Mouse (Mus musculus): ENCODE results near the gene Fam151a.
"Not testable (repeated sequence)": the region's sequence is repeated elsewhere in the genome, so short reads cannot be mapped to it uniquely, and the experiment has no call there.

Fam151a gene

GRCm38 (mm10) chr4:106776998-106777397 is 43.3 kb downstream of the Fam151a start:
- no peak for DNase-seq (ENCODE audit: low read depth)

DNA sequence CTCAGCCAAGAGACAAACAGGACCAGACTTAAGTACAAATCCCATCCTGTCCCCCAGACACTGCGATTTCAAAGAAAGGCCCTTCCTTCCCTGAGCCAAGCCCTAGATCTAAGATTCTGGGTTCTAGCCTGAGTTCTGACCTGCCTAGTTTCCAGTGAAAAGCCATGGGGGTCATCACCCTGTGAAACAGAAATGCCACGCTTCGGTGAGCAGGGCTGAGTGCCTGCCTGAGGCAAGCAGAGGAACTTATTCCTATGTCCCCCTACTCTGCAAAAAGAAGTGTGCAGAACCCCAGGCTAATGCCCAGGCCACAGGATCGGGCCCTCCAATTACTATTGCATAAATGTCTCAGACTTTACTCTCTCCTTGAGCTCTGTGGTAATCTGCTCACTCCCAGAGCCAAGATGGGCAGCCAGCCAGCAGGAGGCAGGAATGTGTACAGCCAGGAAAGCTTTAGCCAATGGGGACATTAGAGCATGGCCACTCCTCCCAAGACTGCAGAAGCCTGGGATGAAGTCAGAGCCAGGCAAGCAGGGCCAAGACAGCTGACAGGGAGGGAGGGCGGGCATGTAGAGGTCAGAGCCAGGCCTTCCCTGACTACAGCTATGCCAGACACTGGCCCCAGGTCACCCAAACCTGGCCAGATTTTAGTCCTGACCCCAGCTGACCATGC is 44.6 kb downstream of the Fam151a start:
- DNase-seq (ENCODE audit: low read depth): no peak

- DNase-seq (ENCODE audit: low read depth): no peak
Observed at GRCm38 (mm10) chr4:106780045-106780444, 46.4 kb downstream of the Fam151a start.

GRCm38 (mm10) chr4:106783137-106783536 is 49.4 kb downstream of the Fam151a start:
- no peak for DNase-seq (ENCODE audit: low read depth)

DNA sequence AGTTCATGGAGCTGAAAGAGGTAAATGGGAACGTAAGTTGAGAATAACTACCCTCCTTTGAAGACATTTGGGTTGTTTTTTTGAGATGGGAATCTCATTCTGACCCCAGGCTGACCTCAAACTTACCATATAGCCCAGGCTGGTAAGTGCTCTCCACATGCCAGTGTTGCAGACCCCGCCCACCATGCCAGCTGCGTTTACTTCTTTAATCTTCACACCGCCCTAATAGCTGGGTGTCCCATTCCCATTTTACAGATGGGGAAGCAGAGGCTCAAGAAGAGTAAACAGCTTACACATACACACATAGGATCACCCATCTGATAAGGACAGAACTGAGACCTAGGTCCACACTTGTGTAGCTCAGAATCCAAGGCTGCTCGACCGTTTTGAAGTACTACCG is 51.1 kb downstream of the Fam151a start:
- DNase-seq (ENCODE audit: low read depth): no peak

DNA sequence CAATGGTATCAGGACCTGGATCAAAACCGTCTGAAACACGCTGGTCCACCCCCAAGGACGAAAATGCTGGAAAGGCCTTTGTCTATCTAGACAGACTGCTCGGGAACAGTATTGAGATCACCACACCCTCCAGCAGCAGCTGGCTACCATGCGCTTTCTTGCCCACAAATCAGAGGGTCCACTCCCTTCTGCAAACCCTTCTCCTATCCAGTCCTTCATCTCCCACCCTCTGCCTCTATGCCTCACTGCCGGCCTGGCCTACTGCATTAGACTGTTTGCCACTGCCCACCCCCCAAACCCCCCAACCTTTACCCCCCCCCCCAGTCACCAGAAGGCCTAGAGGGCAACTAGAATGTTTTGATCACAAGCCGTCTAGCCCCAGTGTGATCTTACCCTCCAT is 51.7 kb downstream of the Fam151a start:
- DNase-seq (ENCODE audit: low read depth): no peak

- DNase-seq (ENCODE audit: low read depth): no peak
Observed at GRCm38 (mm10) chr4:106785753-106786540, 52.3 kb downstream of the Fam151a start.

GRCm38 (mm10) chr4:106787830-106788229 is 54.1 kb downstream of the Fam151a start:
- DNase-seq (ENCODE audit: low read depth): peak; percentile 90

GRCm38 (mm10) chr4:106788627-106789026 is 54.9 kb downstream of the Fam151a start:
- no peak for DNase-seq (ENCODE audit: low read depth)

DNA sequence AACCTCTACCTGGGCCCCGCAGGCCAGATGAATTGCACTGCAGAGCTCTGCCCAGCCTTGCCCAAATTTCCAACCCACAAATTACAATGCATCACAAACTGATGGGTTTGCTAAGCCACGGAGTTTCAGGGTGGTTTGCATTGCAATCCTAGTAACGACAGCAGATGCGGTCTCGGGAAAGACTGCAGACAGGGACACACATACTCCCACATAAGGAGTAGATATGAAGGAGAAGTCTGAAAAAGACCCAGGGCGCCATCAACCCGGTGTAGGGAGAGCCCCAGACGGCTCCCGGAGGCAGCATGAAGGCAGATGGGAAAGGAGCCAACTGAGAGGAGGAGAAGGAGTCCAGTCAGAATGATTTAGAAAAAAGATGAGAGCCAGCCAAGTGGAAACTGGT is 56.0 kb downstream of the Fam151a start:
- no peak for DNase-seq (ENCODE audit: low read depth)

DNA sequence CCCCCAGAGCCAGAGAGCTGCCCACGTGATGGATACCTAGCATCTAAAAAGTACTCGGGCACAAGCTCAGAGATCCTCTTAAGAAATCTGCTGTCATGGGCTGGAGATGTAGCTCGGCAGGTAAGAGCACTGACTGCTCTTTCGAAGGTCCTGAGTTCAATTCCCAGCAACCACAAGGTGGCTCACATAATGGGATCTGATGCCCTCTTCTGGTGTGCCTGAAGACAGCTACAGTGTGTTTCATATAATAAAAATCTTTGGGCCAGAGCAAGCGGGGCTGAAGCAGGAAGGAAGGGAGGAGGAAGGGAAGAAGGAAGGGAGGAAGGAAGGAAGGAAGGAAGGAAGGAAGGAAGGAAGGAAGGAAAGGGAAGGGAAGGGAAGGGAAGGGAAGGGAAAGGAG is 56.5 kb downstream of the Fam151a start:
- not testable (repeated sequence) for DNase-seq (ENCODE audit: low read depth)

DNA sequence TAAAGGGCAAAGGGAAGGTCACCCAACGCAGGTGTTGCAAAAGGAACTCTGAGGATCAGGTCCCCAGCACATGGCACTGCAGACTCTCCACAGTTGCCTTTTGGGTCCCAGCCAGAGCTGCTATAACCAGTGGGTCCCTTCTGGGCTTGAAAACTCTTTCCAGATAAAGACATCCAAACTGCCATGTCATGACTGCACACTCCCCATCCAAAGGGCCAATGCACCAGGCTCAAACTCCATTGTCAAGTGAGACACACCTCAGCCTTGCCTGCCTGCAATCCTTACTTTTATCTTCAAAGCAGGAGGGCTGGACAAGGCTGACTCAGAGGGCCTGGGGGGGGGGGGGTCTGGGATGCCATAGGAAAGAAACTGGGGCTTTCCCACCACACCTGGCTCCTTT is 57.2 kb downstream of the Fam151a start:
- no peak for DNase-seq (ENCODE audit: low read depth)

GRCm38 (mm10) chr4:106792276-106792675 is 58.6 kb downstream of the Fam151a start:
- DNase-seq (ENCODE audit: low read depth): no peak

DNA sequence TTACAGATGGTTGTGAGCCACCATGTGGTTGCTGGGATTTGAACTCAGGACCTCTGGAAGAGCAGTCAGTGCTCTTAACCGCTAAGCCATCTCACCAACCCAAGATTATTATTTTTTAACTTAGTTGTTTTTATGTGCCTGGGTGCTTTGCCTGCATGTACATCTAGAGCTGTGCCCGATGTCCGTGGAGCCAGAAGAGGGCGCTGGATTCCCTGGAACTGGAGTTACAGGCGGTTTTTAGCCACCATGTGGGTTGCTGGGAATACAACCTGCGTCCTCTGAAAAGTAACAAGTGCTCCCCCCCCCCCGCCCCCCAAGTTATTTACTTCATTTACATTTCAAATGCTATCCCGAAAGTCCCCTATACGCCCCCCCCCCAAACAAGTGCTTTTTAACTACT is 60.1 kb downstream of the Fam151a start:
- not testable (repeated sequence) for DNase-seq (ENCODE audit: low read depth)

DNA sequence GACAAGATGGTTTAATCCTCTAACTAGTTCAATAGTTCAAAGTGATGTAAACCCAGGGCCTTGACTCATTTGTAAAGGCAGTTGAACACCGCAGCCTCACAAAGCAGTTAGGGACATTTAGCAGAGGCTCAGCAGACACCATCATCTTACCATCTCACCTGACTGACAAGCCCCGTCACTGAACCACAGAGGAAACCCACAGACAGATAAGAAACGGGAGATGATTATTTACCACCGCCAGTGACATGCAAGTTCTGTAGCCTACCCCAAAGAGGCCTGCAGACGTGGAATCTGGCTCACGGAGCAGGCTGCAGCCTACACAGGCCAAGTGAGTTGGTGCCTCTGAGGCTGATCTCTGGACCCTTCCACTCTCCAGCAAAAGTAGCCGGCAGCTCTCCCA is 60.6 kb downstream of the Fam151a start:
- no peak for DNase-seq (ENCODE audit: low read depth)

DNA sequence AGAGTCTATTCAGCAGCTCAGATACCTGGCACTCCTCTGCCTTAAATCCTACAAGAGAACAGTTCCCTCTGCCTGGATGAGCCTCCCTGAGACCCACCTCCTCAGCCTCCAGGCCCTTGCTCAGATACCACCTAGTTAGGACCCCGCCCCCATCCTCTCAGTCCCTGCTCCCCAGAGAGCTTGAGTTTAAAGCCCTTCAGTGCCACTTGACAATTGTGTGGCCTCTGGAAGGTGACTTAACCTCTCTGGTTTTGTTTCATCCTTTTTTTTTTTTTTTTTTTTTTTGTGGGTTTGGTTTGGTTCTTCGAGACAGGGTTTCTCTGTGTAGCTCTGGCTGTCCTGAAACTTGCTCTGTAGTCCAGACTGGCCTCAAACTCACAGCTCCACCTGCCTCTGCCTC is 61.6 kb downstream of the Fam151a start:
- DNase-seq (ENCODE audit: low read depth): no peak
